Mouse (Mus musculus): Measurements from ENCODE around the gene Dnajc7.
"Not testable (repeated sequence)": the region's sequence is repeated elsewhere in the genome, so short reads cannot be mapped to it uniquely, and the experiment has no call there.

Dnajc7 gene

GRCm38 (mm10) chr11:100545746-100546085, 74.3 kb downstream of the Dnajc7 start:
- DNase-seq: no peak

- DNase-seq: peak; percentile 96
These were observed 74.9 kb downstream of the Dnajc7 start, which contains the start of gene Ttc25 for GRCm38 (mm10) chr11:100544832-100545745. Gene Ttc25 (plus strand): TSS chr11:100545607.

- peak; percentile 22 for DNase-seq
These were observed 78.4 kb downstream of the Dnajc7 start for GRCm38 (mm10) chr11:100541577-100541976.

GRCm38 (mm10) chr11:100540966-100541365, 79.0 kb downstream of the Dnajc7 start:
- DNase-seq: no peak

- no peak for DNase-seq
These were observed 83.5 kb downstream of the Dnajc7 start for GRCm38 (mm10) chr11:100536466-100536865.

GRCm38 (mm10) chr11:100535996-100536395, 84.0 kb downstream of the Dnajc7 start:
- no peak for DNase-seq

GRCm38 (mm10) chr11:100534821-100535220, 85.1 kb downstream of the Dnajc7 start:
- DNase-seq: not testable (repeated sequence)

- not testable (repeated sequence) for DNase-seq
These were observed 85.6 kb downstream of the Dnajc7 start for GRCm38 (mm10) chr11:100534411-100534810.

- no peak for DNase-seq
These were observed 86.1 kb downstream of the Dnajc7 start for GRCm38 (mm10) chr11:100533871-100534270.

Data from retina, postnatal 1 day (tissue).